Mouse (Mus musculus) kidney, postnatal 25 days (tissue): ENCODE measurements at regions not wholly inside any gene's neighbourhood (a gene's known extent, or its start where the extent isn't known, plus 50 kb on each side); places are given as distances from the start of the nearest gene placed in this dataset.

ENCODE experiments used
- DNase-seq, 2 experiments: peaks; one replicate each; pipeline ENCODE4 v3.0.0; 2021; ENCODE audit warnings: mixed read lengths in 2 of 2

- no peak for DNase-seq
Measured at GRCm38 (mm10) chr2:28141975-28142374, 50.8 kb upstream of the Olfm1 start.

GRCm38 (mm10) chr2:28141556-28141955 lies 51.2 kb upstream of the Olfm1 start:
- DNase-seq: no peak

- peak; percentile 67 to 78 for DNase-seq
Measured at GRCm38 (mm10) chr2:28138583-28138982, 53.9 kb upstream of the Fcnb start.

- no peak for DNase-seq
Measured at GRCm38 (mm10) chr2:28134605-28135004, 49.9 kb upstream of the Fcnb start.
